Mouse (Mus musculus): ENCODE data around the gene Iqschfp.

Gene Iqschfp

DNA sequence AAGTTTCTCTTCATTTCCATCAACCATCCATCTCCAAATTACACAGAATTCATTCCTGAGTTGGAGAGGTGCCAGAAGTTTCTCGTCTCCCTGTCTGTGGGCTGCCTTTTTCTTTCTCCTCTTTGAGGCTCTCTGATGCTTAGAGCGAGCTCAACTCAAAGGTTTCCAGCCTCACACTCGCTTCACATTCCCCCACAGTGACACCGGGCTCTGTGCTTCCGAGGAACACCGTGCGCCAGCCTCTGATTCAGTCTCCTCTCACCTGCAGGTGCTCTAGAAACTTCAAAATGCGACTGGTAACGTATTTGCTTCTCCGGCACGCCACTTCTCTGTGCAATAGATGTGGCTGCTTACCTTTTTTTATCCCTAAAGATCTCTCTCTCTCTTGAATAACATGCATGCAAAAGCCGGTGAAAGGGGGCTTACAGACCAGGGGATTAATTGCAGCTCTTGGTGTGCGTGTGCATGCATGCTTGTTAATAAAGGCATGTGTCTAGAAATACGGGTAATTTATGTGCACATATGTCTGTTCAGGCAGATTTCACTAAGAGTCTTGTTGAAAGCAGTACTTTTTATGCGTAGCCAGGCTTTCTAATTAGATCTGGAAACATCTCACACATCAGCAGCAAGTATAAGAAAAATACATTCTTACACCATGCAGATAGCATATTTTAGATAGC, at the start of gene Iqschfp, which contains the start of gene Iqcj:
Gene Iqschfp (plus strand): TSS at position 207 of the 680 bp plus-strand sequence.
Gene Iqcj (plus strand): TSS at position 195 of the 680 bp plus-strand sequence.
- no peak for DNase-seq (ENCODE audit: inconsistent ontology term)

DNA sequence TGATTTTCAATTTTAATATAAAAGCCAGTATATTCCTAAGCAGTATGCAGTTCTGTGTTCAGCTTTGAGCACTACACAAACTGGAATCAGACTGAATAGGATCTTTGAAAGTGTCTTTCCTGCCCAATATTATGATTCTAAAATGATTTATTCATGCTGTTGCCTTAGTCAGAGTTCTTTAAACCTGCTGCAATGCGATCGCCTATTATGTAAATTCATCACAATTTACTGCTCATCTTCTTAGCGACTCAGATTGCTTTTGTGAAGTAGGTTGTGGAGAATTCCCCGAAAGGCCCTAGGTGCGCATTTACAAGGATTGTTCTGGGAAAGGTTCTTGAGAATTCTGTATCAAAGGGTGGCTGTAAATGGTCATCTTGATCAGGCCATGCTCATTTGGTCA, 39.6 kb upstream of the Iqschfp start:
- DNase-seq (ENCODE audit: inconsistent ontology term) = no peak

DNA sequence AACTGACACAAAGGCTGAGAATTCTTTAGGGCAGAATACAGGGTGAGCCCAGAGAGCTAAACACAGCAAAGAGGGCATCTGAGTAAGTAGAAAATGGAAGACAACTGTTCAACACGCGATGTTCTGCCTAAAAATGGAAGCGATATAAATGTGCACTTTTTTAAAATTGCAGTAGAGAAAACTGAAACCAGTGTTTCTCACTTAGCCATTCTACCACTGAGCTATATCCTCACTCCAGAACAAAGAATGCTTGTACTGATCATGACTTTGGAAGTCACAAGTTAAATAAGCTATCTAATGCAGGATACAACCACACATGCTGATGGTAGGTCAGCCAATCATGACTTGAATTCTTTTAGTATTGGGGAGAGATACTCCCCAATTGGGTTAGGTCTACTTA, 30.5 kb upstream of the Iqschfp start:
- no peak for DNase-seq (ENCODE audit: inconsistent ontology term)

DNA sequence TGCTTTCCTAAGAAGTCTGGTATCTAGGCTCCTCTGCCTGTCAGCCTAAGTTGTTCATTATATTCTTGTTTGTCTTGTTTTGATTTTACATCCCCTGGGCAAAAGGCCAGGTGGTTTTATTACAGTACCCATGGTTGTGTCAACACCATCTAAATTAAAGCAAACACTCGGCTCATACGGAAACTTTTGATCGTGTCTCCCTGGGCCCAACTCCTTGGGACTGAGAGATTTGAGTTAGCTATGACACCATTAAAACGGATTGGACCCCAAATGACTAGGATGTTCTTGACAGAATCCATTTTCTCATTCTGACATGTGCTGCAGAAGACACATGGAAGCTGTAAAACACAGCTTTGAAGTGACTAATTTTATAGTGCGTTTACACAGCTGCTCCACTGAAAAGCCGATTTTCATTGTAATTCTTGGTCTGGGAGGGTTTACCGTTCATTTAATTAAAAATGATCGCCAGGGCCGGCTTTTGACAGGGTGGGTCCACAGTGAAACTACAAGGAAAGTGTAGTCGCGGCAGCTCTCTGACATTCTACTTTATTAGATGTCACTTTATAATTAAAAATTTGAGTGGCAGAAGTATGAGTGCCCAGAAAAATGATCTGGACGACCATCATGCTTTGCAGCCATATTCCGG, 24.5 kb upstream of the Iqschfp start:
- no peak for DNase-seq (ENCODE audit: inconsistent ontology term)

DNA sequence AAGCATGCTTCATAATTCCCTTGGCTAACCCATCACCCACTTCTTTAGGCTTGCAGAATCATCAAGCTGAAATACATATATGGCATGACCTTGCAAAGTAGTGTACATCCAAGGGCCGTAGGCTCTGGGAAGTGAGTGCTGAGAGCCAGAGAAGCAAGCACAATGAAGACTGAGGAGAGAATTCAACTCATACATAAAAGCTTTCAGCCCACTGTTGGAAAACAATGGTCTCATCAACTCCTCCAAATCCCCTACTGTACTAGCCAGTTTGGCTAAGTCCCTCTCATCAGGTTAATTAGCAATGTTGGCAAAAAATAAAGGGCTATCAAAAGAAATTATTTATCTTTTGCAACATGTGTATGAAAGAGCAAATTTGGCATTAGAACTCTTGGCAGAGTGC, 22.6 kb upstream of the Iqschfp start:
- DNase-seq (ENCODE audit: inconsistent ontology term) = no peak

DNA sequence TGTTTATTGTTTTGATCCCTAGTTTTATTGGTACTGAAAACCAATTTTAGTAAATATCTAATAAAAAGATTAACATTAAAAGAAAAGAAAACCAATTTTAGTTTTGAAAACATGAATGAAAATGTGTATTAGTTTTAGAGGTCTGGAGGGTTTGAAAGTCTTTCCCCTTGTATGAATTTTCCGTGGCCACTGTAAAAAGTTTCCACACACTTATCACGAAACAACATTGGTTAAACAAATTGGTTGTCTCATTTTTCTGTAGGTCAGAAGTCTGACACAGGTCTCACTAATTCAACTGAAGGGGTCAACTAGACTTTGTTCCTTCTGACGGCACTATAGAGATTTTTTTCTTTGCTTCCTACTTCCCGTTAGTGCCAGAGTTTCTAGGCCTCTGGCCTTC, 14.8 kb upstream of the Iqschfp start:
- DNase-seq (ENCODE audit: inconsistent ontology term) = no peak

DNA sequence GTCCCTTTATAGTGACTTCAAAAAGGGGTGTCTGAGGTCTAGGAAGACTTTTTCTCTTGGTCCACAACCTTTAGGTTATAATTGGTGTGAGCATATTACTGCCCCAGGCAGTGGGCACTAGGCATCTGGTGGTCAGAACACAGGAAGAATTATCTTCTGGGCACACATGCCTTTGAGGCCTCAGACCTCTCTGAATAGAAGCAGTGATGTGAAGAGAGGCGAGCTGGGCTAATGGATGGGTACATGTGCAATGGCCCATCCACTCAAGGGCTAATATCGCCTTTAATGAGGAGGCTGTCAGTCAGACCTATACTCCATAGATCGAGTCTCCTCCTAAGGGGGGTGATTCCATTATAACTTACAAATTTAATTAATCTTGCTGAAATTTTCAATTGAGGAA, 7.7 kb upstream of the Iqschfp start:
- no peak for DNase-seq (ENCODE audit: inconsistent ontology term)

DNA sequence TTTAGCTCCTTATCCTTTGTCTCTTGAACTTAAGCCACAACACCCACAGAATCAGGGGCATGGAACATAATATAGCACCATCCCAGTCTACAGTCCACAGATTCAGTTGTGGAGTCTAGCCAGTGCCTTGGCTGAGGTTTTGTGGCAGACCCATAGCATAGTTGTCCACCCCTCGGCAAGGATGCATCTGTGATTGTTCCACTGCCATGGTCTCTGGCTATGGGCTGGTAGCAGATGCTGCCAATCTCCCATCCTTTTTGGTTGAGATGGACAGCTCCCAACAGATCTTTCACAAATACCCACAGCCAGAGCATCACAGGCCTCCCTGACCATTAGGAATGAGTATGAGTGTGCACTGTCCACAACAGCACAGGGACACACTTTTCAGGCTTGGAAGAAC, 5.9 kb upstream of the Iqschfp start:
- no peak for DNase-seq (ENCODE audit: inconsistent ontology term)

DNA sequence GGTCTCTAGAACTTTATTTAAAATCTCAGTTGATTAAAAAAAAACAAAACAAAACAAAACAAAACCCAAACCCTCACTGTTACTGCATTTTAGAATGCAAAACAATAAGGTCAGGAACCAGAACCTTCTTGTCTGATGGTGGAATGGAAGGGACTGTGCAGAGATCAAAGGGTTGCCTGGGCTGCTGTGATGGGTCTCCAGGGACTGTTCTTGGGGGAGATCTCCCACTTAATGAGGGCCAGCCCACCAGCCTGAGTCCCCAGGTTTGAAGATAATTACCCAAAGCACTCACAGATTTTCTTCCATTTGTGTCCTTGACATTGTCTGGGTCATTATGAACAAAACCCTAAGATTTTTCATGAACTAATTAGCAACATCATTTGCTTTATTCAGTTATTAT, 4.8 kb upstream of the Iqschfp start:
- DNase-seq (ENCODE audit: inconsistent ontology term) = no peak

DNA sequence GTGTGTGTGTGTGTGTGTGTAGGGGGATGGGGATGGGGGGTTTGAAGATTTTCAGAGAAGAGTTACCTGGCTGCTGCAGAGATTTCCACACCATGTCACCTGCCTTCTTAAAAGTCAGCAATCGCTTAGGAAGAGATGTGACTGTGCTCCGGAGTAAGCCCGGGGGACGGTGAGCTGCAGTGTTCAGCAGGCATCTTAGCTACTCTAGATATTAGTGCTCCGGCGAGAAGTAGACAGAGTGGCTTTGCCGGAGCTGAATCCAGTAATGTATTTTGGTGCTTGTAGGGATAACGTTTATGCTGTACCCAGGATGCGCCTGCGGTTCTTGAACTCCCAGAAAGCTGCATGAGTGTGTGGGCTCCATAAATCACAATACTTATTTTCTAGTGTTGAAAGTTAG, 736 bp downstream of the Iqschfp start:
- no peak for DNase-seq (ENCODE audit: inconsistent ontology term)

DNA sequence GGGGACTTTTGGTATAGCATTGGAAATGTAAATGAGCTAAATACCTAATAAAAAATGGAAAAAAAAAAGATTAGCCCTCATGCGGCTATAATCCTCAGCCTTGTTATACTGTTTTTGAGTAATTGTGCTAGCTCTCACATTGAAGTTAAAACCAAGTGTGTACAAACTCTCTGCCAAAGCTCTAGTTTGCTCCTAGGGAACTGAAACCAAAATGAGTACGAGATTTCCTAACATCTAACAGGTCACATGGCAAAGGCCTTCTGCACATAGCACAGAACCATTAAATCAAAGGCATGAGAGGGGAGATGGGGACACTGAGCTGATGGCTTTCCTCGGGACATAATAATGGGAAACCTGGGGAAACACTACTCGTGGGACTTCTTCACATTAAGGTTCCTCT, 10.5 kb downstream of the Iqschfp start:
- DNase-seq (ENCODE audit: inconsistent ontology term) = no peak

DNA sequence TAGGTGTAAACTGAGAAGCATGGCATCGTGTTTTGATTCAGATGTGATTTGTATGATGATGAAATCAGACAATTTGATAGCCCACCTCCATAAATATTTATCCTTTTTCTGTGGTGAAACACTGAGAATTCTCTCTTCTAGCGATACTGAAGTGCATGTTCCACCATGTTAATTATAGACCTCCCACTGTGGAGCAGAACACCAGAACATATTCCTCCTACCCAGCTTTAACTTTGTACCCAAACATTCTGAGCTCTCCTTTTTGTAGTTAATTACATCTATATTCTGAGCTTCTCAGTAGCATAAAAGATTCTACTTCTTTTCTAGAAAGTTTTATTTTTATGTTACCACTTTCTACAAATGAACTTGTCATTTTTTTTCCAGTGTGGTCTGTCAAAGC, 16.6 kb downstream of the Iqschfp start:
- DNase-seq (ENCODE audit: inconsistent ontology term) = no peak

DNA sequence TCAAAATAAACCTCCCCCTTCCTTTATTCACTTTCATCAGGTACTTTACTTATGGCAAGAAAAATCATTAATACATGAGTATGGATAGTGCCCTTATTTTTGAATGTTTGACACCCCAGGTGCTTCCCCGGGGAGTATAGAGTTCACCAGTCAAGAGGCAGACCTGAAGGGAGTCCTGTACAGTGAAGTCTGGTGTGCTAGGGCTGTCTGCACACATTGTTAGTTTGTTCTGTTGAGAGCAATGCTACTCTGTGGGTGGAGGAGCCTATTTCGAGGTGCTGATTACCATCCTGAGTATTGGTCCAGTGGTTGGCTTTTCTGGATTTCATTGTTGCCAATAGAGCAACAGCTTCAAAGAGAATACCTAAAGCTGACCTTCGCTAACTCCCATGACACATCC, 26.1 kb downstream of the Iqschfp start:
- DNase-seq (ENCODE audit: inconsistent ontology term) = no peak

DNA sequence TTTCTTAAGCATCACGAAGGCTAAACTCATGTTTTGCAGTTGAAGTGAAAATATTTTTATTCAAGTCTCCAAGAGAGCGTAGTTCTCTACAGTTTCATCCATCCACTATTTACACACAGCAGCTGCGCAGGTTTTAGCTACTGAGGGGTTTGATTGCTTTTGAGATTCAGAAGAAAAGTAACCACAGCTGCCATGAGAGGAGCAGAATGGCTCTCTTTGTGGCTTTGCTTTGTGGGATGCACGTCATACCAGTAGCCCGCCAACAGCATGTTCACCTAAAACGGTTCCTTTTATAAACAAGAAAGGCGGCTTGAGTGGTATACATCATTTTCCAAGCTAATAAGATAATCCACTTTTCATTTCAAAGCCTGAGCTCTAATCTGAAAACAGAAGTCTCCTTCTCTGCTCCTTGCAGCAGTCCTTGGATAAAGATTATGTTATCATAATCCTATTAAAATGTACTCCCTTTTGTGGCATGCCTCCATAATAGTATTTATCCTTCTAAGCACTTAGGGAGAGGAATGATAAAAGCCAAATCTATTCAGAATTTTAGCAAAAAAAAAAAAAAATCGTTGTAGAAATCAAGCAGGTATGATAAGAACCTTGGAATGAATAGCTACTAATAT, 26.7 kb downstream of the Iqschfp start:
- DNase-seq (ENCODE audit: inconsistent ontology term) = no peak

DNA sequence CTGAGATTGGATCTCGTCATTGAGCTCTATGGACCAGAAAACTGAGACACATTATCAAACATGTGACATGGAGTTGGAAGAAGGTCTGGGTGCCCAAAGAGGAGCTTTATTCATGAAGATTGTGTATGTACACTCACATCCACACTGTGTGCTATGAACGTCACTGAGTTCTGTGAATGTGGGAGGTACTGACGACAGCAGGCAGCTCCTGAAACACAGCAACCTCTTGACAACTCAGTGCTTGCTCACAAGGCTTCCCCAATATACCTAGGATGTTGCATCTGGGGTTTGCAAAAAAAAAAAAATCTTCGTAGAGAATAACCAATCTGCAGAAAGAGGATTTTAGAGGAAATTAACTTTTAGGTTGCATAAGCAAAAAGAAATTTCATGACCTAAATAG, 31.1 kb downstream of the Iqschfp start:
- DNase-seq (ENCODE audit: inconsistent ontology term) = no peak

DNA sequence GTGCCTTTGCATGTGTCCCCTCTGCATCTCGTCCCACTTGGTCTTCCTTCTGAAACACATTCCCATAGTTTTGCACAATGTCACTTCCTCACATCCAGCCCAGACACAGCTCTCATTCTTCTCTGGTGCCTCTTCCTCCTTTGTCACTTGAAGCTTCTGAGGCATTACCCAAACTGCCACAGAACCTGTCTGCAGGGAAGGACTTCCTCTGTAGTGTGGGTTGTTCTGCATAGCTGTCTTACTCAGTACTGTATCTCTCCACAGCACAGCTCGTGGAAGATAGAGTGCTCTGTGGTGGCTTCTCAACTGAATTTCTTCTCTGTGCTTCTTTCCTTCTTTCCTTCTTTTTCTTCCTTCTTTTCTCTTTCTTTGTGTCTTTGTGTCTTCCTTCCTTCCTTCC, 33.4 kb downstream of the Iqschfp start:
- DNase-seq (ENCODE audit: inconsistent ontology term) = no peak

DNA sequence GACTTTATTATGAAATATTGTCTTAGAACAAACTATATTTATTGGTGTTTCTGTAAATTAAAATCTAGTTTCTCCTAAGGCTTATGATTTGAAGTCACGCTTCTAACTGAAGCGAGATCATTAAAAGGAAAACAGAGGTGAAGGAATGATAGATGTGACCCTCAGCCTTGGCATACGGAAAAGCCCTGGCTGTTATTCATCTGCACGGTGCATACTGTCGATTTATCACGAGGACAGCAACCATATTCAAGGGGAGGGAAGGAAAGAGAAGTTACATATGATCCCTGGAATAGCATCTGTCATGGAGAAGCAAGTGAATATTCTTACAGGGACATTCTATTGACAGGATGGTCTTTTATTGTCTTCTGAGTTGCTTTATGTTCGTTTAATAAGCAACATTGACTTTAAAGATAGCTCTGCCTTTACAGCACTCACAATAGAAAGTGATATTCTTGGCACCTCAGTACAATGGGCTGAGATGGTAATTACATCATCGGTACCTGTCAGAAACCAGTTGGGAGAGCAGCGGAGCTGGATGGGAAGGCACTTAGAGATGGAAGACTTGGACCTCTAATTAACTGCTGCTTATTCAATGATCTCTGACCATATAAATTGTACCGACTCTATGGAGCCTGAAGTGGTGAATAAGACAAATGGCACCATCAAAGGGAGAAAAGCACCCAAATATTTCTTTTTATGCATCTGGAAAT, 38.5 kb downstream of the Iqschfp start:
- no peak for DNase-seq (ENCODE audit: inconsistent ontology term)

DNA sequence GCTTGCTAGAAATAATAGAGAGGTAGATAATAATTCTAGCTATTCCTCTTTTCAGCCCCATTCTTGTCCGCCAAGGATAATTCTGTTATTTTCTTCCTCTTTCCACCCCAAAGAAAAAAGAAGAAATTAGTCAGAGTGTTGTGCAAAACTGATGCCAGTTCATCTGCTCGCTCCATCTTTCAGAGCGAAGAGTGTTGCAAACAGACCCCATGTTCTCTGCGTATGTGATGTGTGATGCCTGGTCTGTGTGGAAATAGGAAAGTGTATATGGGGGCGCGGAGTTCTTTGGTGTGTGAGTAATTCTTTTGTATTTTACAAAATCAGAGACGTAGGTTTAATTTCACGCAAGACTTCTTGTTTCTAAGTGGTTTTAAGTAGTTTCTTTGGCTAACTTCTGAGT, 39.1 kb downstream of the Iqschfp start:
- DNase-seq (ENCODE audit: inconsistent ontology term) = no peak

DNA sequence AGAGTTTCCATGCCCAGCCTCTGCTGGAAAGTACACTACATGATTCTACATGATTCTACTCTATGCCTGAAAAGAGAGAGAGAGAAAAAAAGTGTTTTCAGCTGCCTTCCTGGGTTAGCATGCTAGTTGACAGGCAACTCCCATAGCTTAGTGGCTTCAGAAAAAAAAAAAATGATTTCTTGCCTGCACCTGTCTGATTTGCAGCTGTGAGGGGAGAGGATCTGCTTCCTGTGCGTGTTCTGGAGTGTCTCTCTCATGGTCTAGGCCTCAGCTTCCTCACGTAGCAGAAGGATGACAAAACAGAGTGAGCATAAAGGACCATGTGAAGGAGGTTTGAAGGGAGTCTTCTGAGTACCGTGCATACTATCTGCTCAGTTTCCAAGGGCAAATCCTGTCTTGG, 39.9 kb downstream of the Iqschfp start:
- no peak for DNase-seq (ENCODE audit: inconsistent ontology term)

DNA sequence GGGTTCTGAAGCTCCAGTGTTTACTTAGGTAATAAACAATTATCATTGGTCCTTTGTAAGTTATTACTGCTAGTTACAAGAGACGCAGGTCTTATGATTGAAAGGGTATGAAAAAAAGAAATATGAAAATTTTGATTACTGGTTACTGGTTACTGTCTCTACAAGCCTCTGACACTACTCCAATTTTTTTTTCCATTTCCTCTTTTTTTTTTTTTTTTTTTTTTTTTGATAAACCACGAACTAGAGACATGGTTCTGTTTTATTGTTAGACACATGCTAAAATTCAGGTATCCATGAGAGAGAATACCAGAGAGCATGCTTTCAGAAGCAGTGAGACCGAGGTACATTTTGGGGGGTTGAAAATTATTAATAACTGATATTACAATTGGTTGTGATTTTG, 43.8 kb downstream of the Iqschfp start:
- no peak for DNase-seq (ENCODE audit: inconsistent ontology term)

DNA sequence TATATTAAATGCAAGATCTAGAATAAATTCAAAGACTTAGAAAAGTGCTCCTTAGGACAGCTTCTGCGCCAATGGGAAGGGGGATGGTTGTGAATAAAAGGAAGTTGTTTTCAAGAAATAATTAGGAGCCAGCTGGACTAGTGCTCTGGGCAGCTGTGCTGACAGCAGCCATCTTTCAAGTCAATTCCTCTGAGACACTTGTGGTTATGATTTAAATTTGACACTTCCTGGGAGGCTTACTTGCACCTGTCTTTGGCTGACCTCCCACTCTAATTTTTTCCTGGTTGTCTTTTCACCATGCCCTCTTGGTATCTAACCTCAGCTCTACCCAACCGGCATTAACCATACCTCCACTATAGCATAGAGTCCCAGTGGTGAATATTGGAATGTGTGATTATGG, 55.0 kb downstream of the Iqschfp start:
- no peak for DNase-seq (ENCODE audit: inconsistent ontology term)

DNA sequence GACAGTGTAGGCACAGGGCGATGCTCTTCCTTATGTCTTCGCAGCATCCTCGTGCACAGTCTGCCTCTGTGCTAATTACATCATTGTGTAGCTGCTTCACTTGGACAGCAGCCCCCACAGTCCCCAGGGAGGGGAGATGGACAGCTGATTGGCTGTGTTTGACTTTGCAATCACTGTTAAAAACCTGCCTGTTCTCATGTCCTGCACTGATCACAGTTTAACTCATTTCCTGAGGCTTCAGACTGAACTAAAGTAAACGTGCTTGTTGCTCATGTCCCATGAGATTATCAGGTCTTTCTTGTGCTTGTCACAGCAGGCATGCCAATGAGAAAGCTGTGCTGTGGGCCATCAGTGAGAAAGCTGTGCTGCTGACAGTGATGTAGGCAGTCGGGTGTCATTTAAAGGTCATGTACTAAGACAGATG, 60.5 kb downstream of the Iqschfp start:
- DNase-seq (ENCODE audit: inconsistent ontology term) = no peak

All from Muller cell, postnatal 12 days (primary cell).